Mouse (Mus musculus) CH12.LX (cell line): ENCODE measurements around the gene Irf2. TPM values are rescaled to one million over a fixed set of nuclear protein-coding genes. Genes with fewer than 3 reads are reported as not detected.

Source experiments
- DNase-seq: peaks from one replicate; pipeline ENCODE4 v3.0.0-alpha.2; 2013; ENCODE audit errors: extremely low read depth
- H3K27ac ChIP-seq: 2 replicates; pipeline ENCODE4 v1.5.1; 2012; ENCODE audit warnings: low read depth, mild to moderate bottlenecking, control low read depth, moderate library complexity; ENCODE audit not compliant: insufficient read depth
- H3K27me3 ChIP-seq: replicated peaks from 2 replicates; pipeline ENCODE3; 2012; ENCODE audit warnings: inconsistent platforms
- H3K36me3 ChIP-seq, 2 experiments: replicated peaks in 1 of 2; 2 replicates each; pipeline versions ENCODE3 to v1.6.1; 2012; ENCODE audit warnings: inconsistent platforms in 1 of 2, low read length in 1 of 2, mild to moderate bottlenecking in 1 of 2, mixed read lengths in 1 of 2, moderate library complexity in 1 of 2; ENCODE audit not compliant: control insufficient read depth in 1 of 2, insufficient read depth in 1 of 2
- H3K4me1 ChIP-seq, 2 experiments: 2 replicates each; pipeline ENCODE4 v1.6.1; 2012; ENCODE audit warnings: inconsistent platforms in 1 of 2, moderate library complexity in 1 of 2; ENCODE audit not compliant: insufficient read depth in 2 of 2, control insufficient read depth in 1 of 2
- H3K4me2 ChIP-seq: 2 replicates; pipeline ENCODE4 v1.6.1; 2012; ENCODE audit warnings: low read depth, mild to moderate bottlenecking, control low read depth; ENCODE audit not compliant: poor library complexity, insufficient read depth, severe bottlenecking
- H3K4me3 ChIP-seq, 3 experiments: fragments of 150-350 bp in 1 of 3; sonication (generic) in 1 of 3; replicated peaks in 1 of 3; 2 replicates each; pipeline versions ENCODE3 to v1.5.1; 2011 to 2012; ENCODE audit warnings: low read depth in 2 of 3, low read length in 2 of 3, mild to moderate bottlenecking in 2 of 3, moderate library complexity in 2 of 3, control low read depth in 1 of 3, improper control_type of control experiment in 1 of 3, inconsistent platforms in 1 of 3, mixed read lengths in 1 of 3; ENCODE audit not compliant: poor library complexity in 1 of 3
- H3K79me2 ChIP-seq: replicated peaks from 2 replicates; pipeline ENCODE4 v1.6.1; 2012; ENCODE audit warnings: mild to moderate bottlenecking, moderate library complexity; ENCODE audit not compliant: control insufficient read depth, poor library complexity, insufficient read depth, severe bottlenecking; ENCODE audit errors: extremely low read depth
- H3K9ac ChIP-seq: 2 replicates; pipeline ENCODE4 v1.6.1; 2012; ENCODE audit warnings: low read depth, mild to moderate bottlenecking, control low read depth, moderate library complexity; ENCODE audit not compliant: insufficient read depth
- H3K9me3 ChIP-seq: replicated peaks from 2 replicates; pipeline ENCODE3; 2012; ENCODE audit warnings: low read length, inconsistent platforms, mixed read lengths
- ELF1 ChIP-seq: IDR thresholded peaks from 2 replicates; pipeline ENCODE4 v1.6.1; 2014; ENCODE audit warnings: low read depth, mild to moderate bottlenecking, inconsistent platforms, low read length, improper control_type of control experiment
- JUND ChIP-seq: conservative IDR thresholded peaks from 2 replicates; pipeline ENCODE4 v1.6.1; 2011; ENCODE audit warnings: low read depth, low read length, improper control_type of control experiment
- MAFK ChIP-seq: IDR thresholded peaks from 2 replicates; pipeline ENCODE4 v1.6.1; 2011; ENCODE audit warnings: low read length, improper control_type of control experiment; ENCODE audit not compliant: insufficient replicate concordance
- MAZ ChIP-seq: IDR thresholded peaks from 2 replicates; pipeline ENCODE4 v1.6.1; 2012; ENCODE audit warnings: low read depth, mild to moderate bottlenecking, inconsistent platforms, low read length, improper control_type of control experiment, moderate library complexity
- MEF2A ChIP-seq: IDR thresholded peaks from 2 replicates; pipeline ENCODE4 v1.6.1; 2014; ENCODE audit warnings: low read depth, mild to moderate bottlenecking, inconsistent platforms, low read length, improper control_type of control experiment, borderline replicate concordance
- POLR2AphosphoS2 ChIP-seq: IDR thresholded peaks from 2 replicates; pipeline ENCODE4 v1.6.1; 2011; ENCODE audit warnings: low read depth, low read length, improper control_type of control experiment
- SMC3 ChIP-seq: IDR thresholded peaks from 2 replicates; pipeline ENCODE4 v1.6.1; 2011; ENCODE audit warnings: low read depth, low read length, improper control_type of control experiment
- TBP ChIP-seq: conservative IDR thresholded peaks from 2 replicates; pipeline ENCODE4 v1.6.1; 2011; ENCODE audit warnings: low read depth, low read length, improper control_type of control experiment
- TCF12 ChIP-seq: IDR thresholded peaks from 2 replicates; pipeline ENCODE4 v1.6.1; 2014; ENCODE audit warnings: low read depth, mild to moderate bottlenecking, inconsistent platforms, low read length, improper control_type of control experiment
- ZKSCAN1 ChIP-seq: IDR thresholded peaks from 2 replicates; pipeline ENCODE4 v1.6.1; 2012; ENCODE audit warnings: low read depth, inconsistent platforms, low read length, improper control_type of control experiment, borderline replicate concordance
- ZNF384 ChIP-seq: IDR thresholded peaks from 2 replicates; pipeline ENCODE4 v1.6.1; 2012; ENCODE audit warnings: low read depth, low read length, improper control_type of control experiment, inconsistent platforms
- dilution Hi-C: fragments of 300-500 bp; cut with MboI; formaldehyde crosslinking; loops from 2 replicates; pipeline ENCODE4 v1.14.3; 2020; ENCODE audit warnings: low sequenced_read_pairs; ENCODE audit not compliant: extremely low pct_unique_long_range_greater_than_20kb, extremely low pct_ligation_motif_present
- in situ Hi-C: fragments of 300-500 bp; cut with MboI; formaldehyde crosslinking; loops from 3 replicates; pipeline ENCODE4 v1.14.3; 2019; ENCODE audit warnings: low sequenced_read_pairs, low pct_ligation_motif_present, low pct_unique_long_range_greater_than_20kb, mixed read lengths
- polyA plus RNA-seq: library from polyadenylated mRNA; unstranded; fragments of >175 nt; gene quantifications from 2 replicates; pipeline ENCODE4 v1.2.1, GENCODE M21; 2012; ENCODE audit warnings: low read depth; ENCODE audit not compliant: insufficient read length
- total RNA-seq, 2 experiments: library from RNA; depleted of rRNA; stranded (reverse); fragments of 300-350 nt in 1 of 2; fragments of >200 nt in 1 of 2; gene quantifications; 2 replicates each; pipeline ENCODE4 v1.2.3; 2012 to 2014

The Irf2 gene
- total and polyA plus RNA-seq, 3 experiments, result 7.1 to 37.4 (median 10.2) TPM

DNA sequence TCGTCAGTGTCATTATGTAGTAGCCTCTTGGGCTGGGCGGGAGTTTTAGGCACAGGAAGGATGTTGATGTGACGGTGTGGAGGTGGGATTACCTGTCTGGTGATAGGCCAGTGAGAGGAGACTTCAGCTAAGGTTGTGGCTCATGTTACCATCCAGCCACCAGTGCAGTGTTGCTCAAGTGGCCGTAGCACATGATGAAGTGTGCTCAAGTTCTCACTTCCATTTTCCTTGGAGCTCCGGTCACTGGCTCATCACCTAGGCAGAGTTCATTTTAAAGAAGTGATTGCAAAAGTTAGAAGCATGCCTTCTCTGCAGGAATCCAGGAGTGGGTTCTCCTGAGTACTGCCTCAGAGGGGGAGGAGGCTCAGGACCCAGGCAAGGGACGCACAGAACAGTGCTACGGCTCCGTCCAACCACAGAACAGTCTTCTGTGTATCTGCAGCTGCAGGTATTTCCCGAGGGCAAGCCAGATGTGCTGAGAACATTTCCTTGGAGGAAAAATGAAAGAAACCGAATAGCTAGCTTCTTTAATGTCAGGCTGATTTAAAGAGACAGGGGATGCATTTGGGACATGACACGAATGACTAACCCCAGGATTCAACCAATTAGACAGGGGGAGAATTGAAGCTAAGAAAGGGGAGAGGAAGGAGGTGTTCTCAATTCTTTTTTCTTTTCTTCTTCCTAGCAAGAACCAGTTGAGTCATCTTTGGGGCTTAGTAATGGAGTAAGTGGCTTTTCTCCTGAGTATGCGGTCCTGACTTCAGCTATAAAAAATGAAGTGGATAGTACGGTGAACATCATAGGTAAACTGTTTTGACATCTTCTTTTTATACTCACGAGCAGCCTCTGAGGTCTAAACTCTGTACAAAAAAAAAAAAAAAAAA lies 78.8 kb downstream of the Irf2 start:
- no peaks in the 10 kb centered on the region for H3K79me2 ChIP-seq
- dilution Hi-C loops (no loop called here), in situ Hi-C loops (no loop called here)
- DNase-seq, result no peak
- H3K9ac ChIP-seq, result no peak overlapping the region
- peak overlapping the region; percentile 38; the same call in 1 of the 2 replicates for H3K27ac ChIP-seq
- H3K36me3 ChIP-seq, result peaks cover 15 to 90% of the 10 kb centered on the region in 2 experiments
- H3K4me1 ChIP-seq, result peaks cover 17 to 31% of the 10 kb centered on the region in 2 experiments
- no peak overlapping the region for H3K4me3 ChIP-seq
- no peaks in the 10 kb centered on the region for H3K27me3 ChIP-seq
- H3K4me2 ChIP-seq, result peak overlapping the region; percentile 4; the same call in 1 of the 2 replicates
- TF ChIP-seq MAFK (no peak), ZNF384 (no peak; the same call in 1 of the 2 replicates), ZKSCAN1 (no peak), MAZ (no peak), POLR2AphosphoS2 (no peak), JUND (no peak), ELF1 (no peak), TCF12 (no peak)
- TF ChIP-seq, all 38 proteins: peak for 0
- H3K9me3 ChIP-seq, result no peaks in the 10 kb centered on the region

DNA sequence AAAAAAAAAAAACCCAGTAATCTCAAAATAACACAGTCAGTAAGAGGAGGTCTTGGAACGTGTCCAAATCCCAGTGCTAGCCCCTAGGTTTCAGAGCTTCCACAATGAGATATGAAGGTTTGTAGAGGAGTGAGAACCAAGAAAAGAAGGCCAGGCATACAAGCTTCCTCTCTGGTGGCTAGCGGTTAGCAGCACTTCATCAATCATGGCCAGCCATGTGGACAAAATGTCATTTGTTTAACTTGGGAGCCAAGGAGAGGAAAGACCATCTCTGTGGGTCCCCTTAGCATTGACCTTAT lies 79.4 kb downstream of the Irf2 start:
- TF ChIP-seq SMC3, result no peak
- no peak for TF ChIP-seq MEF2A
- peak; percentile 77; the same call in 1 of the 2 replicates for TF ChIP-seq ZNF384
- TF ChIP-seq TBP, result no peak
- TF ChIP-seq, all 38 proteins: peak for 1
- DNase-seq, result no peak
- H3K36me3 ChIP-seq, result peaks cover 20 to 90% of the 10 kb centered on the region in 2 experiments
- H3K9ac ChIP-seq, result no peak overlapping the region
- no peaks in the 10 kb centered on the region for H3K79me2 ChIP-seq
- peaks cover 17 to 31% of the 10 kb centered on the region in 2 experiments for H3K4me1 ChIP-seq
- H3K4me2 ChIP-seq, result no peak overlapping the region
- 0 out of 2 replicates have a peak overlapping the region, but pooled peaks have one; percentile 26 for H3K27ac ChIP-seq
- no peaks in the 10 kb centered on the region for H3K9me3 ChIP-seq
- no peak overlapping the region for H3K4me3 ChIP-seq
- dilution Hi-C loops, result no loop called here
- no peaks in the 10 kb centered on the region for H3K27me3 ChIP-seq
- in situ Hi-C loops, result no loop called here
